Mouse (Mus musculus): ENCODE measurements at regions not wholly inside any gene's neighbourhood (a gene's known extent, or its start where the extent isn't known, plus 50 kb on each side); places are given as distances from the start of the nearest gene placed in this dataset.

DNA sequence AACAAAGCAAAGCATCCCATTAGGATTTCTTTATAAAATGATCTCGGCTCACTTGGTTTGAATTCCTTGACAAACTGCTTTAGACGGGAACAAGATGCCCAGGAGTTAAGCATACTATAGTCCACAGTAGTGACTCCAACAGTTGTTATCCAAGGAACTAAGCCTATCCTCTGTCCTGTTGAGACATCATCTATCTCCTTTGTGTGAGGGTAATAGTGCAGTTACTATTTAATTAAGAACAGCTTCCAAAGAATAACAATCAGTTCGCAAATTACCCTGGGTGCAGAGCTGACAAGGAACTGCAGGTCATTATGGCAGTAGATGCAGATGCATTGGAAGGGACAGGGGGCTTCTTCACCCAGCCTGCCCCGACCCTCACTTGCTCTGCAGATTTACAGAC, 115.7 kb upstream of the Slc24a5 start:
- no peak for DNase-seq (ENCODE audit: low spot score in 2 of 2)

DNA sequence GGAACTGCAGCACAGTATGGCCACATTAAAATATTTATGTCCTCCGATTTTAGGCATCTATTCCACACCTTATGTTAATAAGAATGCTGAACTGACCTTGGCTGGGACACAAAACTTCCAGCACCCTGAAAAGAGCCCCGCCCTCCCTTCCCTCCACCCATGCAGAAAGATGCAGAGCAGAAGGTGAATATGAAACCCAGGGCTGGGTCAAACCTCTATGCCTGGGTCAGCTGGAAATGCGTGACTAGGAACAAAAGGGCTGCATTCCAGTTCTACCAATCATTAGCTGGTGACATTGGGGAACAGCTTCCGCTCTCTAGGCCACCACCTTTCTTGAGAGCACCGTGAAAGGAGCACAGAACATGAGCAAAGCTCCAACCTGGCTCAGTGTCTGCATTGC, 114.9 kb upstream of the Slc24a5 start:
- no peak for DNase-seq (ENCODE audit: low spot score in 2 of 2)

DNA sequence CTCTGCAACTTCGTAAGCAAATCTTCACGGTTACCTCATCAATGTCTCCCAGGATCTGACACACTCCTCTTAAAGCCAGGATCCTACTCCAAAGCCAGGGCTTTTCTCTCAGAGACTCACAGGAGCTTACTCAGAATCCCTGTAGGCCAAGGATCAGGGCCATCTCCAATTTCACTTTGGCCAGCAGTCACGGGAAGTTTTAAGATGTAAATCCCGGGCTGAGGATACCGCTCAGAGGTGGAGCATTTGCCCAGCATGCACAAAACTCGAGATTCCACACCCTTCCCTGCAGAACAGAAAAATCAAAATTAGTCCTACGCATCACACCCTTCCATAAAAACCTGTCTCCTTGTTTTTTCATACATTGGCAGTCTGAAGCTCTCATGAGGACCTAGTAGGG, 112.1 kb upstream of the Slc24a5 start:
- DNase-seq (ENCODE audit: low spot score in 2 of 2), result no peak

DNA sequence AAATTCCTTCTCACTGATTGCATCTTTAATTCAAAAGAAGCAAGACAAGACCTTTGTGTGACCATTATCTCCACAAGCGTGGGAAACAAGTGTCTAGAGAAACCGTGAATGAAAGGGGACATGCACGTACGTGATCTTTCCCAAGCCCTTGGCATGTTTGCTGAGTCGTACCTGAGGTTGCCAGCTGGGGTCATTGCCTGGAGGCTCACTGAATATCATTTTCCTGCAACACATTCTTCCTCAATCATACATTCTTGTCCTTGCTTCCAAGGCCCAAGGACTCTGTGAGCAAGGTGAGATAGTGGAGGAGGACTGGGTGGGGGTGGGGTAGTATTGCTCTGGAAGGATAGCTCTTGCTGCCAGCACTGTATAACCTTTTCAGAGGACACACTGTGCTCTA, 108.5 kb upstream of the Slc24a5 start:
- no peak for DNase-seq (ENCODE audit: low spot score in 2 of 2)

DNA sequence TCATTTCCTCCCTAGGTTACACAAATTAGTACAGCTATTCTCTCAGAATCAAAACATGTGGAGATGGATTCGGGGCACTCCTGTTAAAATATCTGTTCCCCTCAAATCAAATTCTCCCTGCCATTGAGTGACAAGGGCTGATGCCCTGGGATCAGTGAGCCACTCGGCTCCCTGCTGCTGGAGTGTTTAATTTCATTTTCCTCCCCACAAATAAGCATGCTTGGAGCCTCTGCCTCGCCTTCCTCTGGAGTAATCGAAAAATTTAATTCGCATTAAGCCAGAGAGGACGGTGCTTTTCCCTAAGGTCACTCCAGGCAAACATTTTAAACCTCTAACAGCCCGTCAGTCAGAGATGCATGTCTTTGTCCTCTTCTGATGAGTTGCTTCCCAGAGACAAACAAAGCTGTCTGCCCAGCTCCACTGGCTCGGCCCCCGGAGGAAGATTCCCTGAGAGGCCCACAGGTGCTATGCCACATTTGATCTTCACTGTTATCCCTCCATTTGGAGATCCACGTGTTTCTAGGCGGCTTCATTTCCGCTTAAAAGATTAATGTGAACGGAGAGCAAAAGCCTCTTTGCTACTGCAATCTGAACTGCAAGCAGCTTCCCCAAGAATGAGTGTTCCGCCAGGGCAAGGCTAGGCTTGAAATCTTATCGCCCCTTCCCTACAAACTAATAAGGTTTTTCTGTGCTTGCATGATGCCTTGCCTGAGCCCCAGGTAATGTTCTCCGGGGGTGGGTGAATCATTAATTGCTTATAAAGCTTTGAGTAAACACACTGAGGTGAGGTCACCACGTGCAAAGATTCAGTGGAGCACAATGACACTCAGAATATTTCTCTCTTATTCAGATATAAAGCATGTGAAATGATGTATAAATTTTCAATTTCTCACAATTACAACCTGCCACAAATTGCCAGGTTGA, 95.8 kb upstream of the Slc24a5 start:
- DNase-seq (ENCODE audit: low spot score in 2 of 2), result no peak

DNA sequence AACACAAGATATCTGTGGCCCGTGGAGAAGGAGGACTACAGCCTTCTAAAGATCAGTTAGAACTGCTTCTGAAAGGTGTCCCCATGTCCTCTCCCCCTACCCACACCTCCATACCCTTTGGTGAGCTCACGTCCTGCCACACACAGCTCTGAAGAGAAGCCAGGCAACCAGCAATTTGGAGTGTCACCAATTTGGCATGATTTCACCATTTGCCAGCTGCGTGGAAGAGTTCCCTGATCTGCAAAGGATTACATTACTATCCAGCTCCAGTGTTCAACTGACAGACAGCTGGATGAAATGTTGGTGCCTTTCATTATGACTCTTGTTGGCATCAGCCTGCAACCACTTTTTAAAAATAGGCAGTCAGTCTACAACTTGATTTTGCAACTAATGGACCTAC, 92.8 kb upstream of the Slc24a5 start:
- DNase-seq (ENCODE audit: low spot score in 2 of 2), result no peak

DNA sequence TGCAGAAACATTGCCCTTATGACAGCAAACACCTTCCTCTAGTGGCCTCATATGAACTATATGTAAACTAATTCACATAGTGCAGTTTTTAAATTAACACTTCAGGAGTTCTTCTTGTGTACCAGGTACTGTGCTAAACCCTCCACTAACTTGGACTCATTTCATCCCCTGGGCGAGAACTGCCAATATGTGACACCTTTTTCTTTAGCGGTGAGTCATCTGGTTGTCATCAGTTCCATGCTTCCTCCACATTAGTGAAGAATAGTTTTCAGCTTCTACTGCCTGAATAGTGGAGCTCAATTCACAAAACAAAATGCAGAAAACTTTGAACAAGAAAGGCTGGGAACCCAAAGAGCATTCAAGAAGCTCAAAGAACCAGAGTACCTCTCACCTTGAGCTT, 76.9 kb upstream of the Slc24a5 start:
- DNase-seq (ENCODE audit: low spot score in 2 of 2), result no peak

DNA sequence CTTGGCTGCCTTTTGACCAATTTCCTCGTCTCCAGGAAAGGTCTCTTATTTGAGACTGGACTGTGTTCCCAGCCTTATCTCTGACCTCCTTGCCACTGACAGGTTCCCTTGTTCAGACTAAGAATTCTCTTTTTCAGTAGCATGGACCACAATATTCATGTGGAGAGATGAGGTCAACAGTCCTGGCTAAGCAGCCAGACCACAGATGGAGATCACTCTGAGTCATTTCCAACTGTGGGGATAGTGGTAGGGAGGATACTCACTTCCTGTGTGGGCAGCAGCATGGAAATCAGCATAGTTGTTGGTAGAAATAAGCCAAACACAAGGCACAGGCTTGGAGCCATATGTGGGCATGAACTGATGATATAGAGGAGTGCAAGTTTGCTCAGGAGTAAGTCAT, 52.9 kb upstream of the Slc24a5 start:
- no peak for DNase-seq (ENCODE audit: low spot score in 2 of 2)

DNA sequence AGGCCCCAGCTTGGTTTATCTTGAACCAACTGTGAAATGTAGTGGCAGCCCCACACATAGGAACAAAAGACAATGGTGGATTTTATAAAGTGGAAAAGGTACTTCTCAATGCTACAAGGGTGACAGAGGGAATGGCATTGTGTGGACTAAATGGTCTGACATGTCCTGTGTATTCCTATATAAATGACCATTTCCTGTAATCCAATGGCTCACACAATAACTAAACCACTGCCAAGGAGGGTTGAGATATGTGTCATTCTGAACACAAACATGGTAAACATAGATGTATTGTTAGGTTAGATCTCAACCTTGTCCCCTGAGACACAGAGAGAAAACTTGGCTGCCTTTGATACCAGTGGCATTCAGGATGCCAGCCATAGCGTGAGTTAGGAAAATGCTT, 51.0 kb upstream of the Slc24a5 start:
- no peak for DNase-seq (ENCODE audit: low spot score in 2 of 2)
